Mouse (Mus musculus): ENCODE data around the gene Gm15155.

DNA sequence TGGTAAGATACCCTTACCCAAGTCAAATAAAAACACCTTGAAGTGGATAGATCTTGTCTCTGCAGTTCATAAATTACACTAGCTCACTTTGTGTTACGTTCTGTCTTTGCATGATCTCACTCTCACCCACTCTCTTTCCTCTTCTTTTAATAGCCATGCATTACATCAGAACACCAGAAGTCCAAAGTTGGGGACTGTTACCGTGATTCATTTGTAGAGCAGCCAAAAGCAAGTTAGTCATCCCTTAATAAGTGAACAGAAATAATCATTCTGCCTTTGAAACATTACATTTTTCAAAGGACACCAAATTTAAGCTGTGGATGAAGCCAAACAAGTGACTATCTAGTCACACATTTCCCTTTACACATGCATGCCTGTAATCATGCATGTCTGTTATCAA, 32.1 kb upstream of the Gm15155 start:
- TF ChIP-seq CTCF (conservative IDR thresholded peaks at IDR 0.05; ENCODE audit: insufficient read depth, insufficient read length, low read depth, low read length): no peak
- TF ChIP-seq POLR2A (IDR thresholded peaks at IDR 0.05; ENCODE audit: low read depth, low read length): no peak
